Mouse (Mus musculus) activated CD4-positive, CD25-positive, alpha-beta regulatory T cell, adult 4 months (primary cell): ENCODE data around the gene Gm10024. TPM values are rescaled to one million over a fixed set of nuclear protein-coding genes. Genes with fewer than 3 reads are reported as not detected.
"Not testable (repeated sequence)": the region's sequence is repeated elsewhere in the genome, so short reads cannot be mapped to it uniquely, and the experiment has no call there.

ENCODE experiments used
- ATAC-seq: one replicate; pipeline ENCODE4 v1.8.0; 2017
- polyA plus RNA-seq, 2 experiments: library from polyadenylated mRNA; unstranded; fragments of 100-300 nt; shearing (Covaris generic); gene quantifications; one replicate each; pipeline ENCODE4 v1.2.1; 2017

Gm10024 gene
- polyA plus RNA-seq, 2 experiments from 2014 or later: not detected

GRCm38 (mm10) chr10:77735928-77736327 is 24.7 kb downstream of the Gm10024 start:
- no peak for ATAC-seq

GRCm38 (mm10) chr10:77738929-77739328 is 27.7 kb downstream of the Gm10024 start:
- no peak for ATAC-seq

- not testable (repeated sequence) for ATAC-seq
These were observed 30.8 kb downstream of the Gm10024 start, which contains the start of gene Gm18596 for GRCm38 (mm10) chr10:77741924-77742688. Gene Gm18596 (minus strand): TSS chr10:77742638.

GRCm38 (mm10) chr10:77750686-77751085 is 39.4 kb downstream of the Gm10024 start:
- not testable (repeated sequence) for ATAC-seq

- not testable (repeated sequence) for ATAC-seq
These were observed 40.0 kb downstream of the Gm10024 start, which contains the start of gene Gm9736 for GRCm38 (mm10) chr10:77751254-77751653. Gene Gm9736 (minus strand): TSS chr10:77751354.

- not testable (repeated sequence) for ATAC-seq
These were observed 41.1 kb downstream of the Gm10024 start for GRCm38 (mm10) chr10:77752312-77752711.

- no peak for ATAC-seq
These were observed 42.2 kb downstream of the Gm10024 start for GRCm38 (mm10) chr10:77753448-77753847.

- ATAC-seq: not testable (repeated sequence)
These were observed 48.3 kb downstream of the Gm10024 start, which contains the start of gene Gm3233 for GRCm38 (mm10) chr10:77759582-77759981. Gene Gm3233 (minus strand): TSS chr10:77759682.

Other genes starting within 250 kb of the Gm10024 start
- 10 to 100 TPM; 15.2 to 15.3 TPM for gene Fam207a, start 195.7 kb upstream of the Gm10024 start, polyA plus RNA-seq
- 100 to 1,000 TPM; 375 to 386 TPM for gene Itgb2, start 181.2 kb upstream of the Gm10024 start, polyA plus RNA-seq
- 10 to 100 TPM; 85.6 to 92.6 TPM for gene Pttg1ip, start 129.7 kb upstream of the Gm10024 start, polyA plus RNA-seq
- gene Sumo3, start 105.4 kb upstream of the Gm10024 start, polyA plus RNA-seq: 10 to 100 TPM; 75.5 to 83.8 TPM
- gene Gm49325, start 105.3 kb upstream of the Gm10024 start, polyA plus RNA-seq: 1 to 10 TPM in 1 of 2 experiments, not detected in 1; 6.5 TPM
- 10 to 100 TPM; 36.5 to 39.3 TPM for gene Ube2g2, start 89.2 kb upstream of the Gm10024 start, polyA plus RNA-seq
- gene Tspear, start 24.9 kb upstream of the Gm10024 start, polyA plus RNA-seq: under 1 TPM; 0.38 to 0.40 TPM
- not detected for gene Gm19402, start 20.7 kb upstream of the Gm10024 start, polyA plus RNA-seq
- gene Gm9508, start 14.2 kb upstream of the Gm10024 start, polyA plus RNA-seq: not detected
- not detected for gene Gm10272, start 4.8 kb upstream of the Gm10024 start, polyA plus RNA-seq
- gene Gm10142, start 4.3 kb downstream of the Gm10024 start, polyA plus RNA-seq: not detected
- gene Krtap12-1, start 9.1 kb downstream of the Gm10024 start, polyA plus RNA-seq: not detected
- gene Gm10100, start 15.0 kb downstream of the Gm10024 start, polyA plus RNA-seq: not detected
- not detected for gene Gm18596, start 31.2 kb downstream of the Gm10024 start, polyA plus RNA-seq
- gene Gm9736, start 39.9 kb downstream of the Gm10024 start, polyA plus RNA-seq: not detected
- gene Gm3233, start 48.2 kb downstream of the Gm10024 start, polyA plus RNA-seq: not detected
- not detected for gene Gm3238, start 59.9 kb downstream of the Gm10024 start, polyA plus RNA-seq
- not detected for gene Gm7138, start 65.5 kb downstream of the Gm10024 start, polyA plus RNA-seq
- gene Gm3250, start 71.1 kb downstream of the Gm10024 start, polyA plus RNA-seq: not detected
- gene Gm7137, start 76.7 kb downstream of the Gm10024 start, polyA plus RNA-seq: not detected
- not detected for gene Gm9639, start 83.6 kb downstream of the Gm10024 start, polyA plus RNA-seq
- not detected for gene Gm19668, start 87.7 kb downstream of the Gm10024 start, polyA plus RNA-seq
- not detected for gene Gm9507, start 100.4 kb downstream of the Gm10024 start, polyA plus RNA-seq
- gene Gm2696, start 103.2 kb downstream of the Gm10024 start, polyA plus RNA-seq: not detected
- gene Krtap10-4, start 115.6 kb downstream of the Gm10024 start, polyA plus RNA-seq: not detected
- gene Krtap10-10, start 124.5 kb downstream of the Gm10024 start, polyA plus RNA-seq: not detected
- gene Gm36176, start 135.3 kb downstream of the Gm10024 start, polyA plus RNA-seq: not detected
- not detected for gene Gm10318, start 141.4 kb downstream of the Gm10024 start, polyA plus RNA-seq
- not detected for gene Gm3285, start 150.5 kb downstream of the Gm10024 start, polyA plus RNA-seq
- gene Lrrc3, start 191.1 kb downstream of the Gm10024 start, polyA plus RNA-seq: not detected